Mouse (Mus musculus): ENCODE measurements around the gene Upk2. TPM values are rescaled to one million over a fixed set of nuclear protein-coding genes. Genes with fewer than 3 reads are reported as not detected.

Gene Upk2
- polyA plus RNA-seq, 1 experiment, result 7.3 TPM

DNA sequence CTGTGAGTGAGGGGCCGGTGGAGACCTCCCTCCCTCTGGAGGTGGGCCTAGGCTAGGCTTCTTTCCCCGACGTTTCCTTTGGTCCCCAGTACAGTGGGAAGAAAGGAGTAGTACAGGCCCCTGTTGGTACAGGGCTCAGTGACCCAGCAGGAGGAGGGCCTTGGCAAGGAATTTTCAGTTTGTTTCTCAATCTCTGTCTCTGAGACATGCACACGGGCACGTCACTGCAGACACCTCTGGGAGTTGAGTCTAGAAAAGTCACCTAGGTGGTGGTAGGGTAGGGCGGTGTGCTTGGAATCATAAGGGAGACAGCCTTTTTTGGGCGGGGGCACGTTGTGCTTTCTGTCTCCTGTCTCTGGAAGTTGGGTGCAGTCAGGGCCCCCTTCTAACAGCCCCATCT lies 33.6 kb upstream of the Upk2 start:
- no peak for DNase-seq (ENCODE audit: low read depth)

DNA sequence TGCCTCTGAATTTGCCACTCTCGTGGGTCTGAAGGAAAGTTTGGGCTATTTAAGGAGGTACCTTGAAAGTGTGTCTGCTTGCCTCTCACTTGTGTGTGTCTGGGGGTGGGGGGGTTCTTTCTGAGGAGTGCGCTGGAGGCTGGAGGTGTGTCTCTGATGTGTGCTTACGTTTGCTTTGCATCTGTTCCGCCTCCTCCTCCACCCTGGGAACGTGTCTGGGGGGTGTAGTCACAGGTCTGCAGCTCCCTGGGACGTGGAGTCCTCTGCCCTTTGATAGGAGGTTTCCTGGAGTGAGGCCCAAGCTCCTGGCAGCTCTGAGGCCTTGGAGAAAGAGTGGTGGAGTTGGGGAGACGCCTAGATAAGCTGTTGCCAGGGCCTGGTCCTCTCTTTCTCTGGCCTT lies 32.7 kb upstream of the Upk2 start:
- no peak for DNase-seq (ENCODE audit: low read depth)

DNA sequence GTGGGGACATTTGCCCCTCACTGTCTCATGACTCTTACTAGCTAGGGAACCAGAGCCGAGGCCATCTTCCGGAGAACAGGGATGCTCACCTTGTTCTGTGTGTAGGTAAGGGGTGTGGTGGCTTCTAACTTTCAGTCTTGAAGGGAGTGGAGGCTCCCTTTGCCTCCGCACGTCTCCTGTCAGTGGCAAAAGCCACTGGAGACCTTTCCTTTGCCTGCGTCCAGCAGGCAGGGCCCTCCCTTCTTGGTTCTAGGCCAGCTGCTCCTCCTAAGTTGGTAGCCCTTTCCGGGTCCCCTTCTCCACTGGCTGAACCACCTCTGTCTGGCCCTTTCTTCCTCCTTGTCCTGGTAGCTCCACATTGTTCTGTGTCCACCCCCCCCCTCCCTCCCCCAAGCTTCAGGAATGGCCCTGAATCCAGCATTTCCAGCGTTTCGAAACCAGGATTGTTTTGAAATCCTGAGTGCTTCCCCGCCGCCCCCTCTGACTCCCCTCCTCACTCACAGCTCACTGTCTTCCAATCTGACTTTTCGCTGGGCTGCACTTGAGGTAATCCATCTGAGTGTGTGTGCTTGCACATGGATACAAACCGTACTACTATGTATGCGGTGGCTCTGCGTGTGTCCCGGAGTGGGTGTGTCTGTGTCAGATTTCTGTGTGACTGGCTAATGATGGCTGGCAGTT lies 32.1 kb upstream of the Upk2 start:
- DNase-seq (ENCODE audit: low read depth), result no peak

DNA sequence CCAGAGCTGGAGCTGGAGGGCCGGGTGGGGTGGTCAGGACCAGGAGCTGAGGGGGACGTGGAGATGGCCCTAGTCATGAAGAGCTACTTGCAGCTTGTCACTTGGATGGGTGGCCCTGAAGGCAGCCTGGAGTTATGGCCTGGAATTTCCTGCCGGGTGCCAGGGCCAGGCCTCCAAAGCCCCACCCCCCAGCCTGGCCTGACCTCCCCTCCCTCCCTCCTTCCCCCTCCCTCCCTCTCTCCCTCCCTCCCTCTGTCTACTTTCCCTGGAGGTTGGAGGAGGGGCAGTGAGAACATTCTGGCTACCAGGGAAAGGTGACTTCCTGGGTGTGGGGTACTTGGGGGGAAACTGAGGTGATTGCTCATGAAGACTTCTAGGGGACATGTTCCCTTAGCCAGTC lies 31.6 kb upstream of the Upk2 start:
- no peak for DNase-seq (ENCODE audit: low read depth)

DNA sequence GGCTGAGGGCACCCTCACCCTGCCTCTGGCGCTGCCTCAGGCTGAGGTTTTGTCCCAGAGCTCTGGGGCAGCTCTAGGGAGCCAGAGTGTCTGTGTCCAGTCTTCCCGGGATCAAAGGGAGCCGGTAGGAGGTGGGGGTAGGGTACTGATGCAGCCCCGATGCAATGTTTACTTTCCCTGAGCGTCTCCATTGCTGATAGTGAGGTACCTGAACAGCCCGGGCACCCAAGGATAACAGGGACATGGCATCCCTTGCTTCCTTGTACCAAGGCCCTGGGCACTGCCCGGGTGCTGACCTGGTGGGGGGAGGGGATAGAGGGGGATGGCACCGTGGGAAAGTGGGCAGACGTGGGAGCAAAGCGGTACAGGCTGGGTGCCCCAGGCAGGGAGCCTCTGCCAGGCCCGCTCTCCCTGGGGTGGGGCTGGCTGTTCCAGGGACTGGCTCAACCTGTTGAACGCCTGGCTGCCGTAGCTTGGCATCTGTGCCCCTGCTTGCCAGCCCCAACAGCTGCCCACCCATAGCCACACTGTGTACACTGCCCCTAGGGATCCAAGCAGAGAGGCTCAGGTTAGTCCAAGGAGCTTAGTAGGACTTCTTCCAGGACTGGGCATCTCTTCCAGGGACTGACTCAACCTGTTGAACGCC lies 30.9 kb upstream of the Upk2 start:
- no peak for DNase-seq (ENCODE audit: low read depth)

DNA sequence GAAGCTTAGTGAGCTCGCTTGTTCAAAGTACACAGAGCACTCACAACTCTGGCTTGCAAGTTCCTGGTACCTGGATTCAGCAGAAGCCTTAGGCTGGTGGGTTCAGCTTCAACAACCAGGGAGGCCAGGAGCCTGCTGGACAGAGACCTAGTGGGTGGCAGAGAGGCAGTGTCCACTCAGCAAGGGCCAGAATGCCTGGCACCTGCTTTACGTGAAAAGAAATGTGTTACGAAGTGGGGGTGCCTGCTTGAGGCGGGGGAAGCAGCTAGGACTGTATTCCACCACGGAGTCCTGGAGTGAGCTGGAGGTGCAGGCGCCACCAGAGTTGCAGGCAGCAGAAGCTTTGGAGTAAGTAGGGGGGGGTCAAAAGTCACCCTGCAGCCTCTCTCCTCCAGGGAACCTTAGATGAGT lies 30.3 kb upstream of the Upk2 start:
- DNase-seq (ENCODE audit: low read depth), result no peak

DNA sequence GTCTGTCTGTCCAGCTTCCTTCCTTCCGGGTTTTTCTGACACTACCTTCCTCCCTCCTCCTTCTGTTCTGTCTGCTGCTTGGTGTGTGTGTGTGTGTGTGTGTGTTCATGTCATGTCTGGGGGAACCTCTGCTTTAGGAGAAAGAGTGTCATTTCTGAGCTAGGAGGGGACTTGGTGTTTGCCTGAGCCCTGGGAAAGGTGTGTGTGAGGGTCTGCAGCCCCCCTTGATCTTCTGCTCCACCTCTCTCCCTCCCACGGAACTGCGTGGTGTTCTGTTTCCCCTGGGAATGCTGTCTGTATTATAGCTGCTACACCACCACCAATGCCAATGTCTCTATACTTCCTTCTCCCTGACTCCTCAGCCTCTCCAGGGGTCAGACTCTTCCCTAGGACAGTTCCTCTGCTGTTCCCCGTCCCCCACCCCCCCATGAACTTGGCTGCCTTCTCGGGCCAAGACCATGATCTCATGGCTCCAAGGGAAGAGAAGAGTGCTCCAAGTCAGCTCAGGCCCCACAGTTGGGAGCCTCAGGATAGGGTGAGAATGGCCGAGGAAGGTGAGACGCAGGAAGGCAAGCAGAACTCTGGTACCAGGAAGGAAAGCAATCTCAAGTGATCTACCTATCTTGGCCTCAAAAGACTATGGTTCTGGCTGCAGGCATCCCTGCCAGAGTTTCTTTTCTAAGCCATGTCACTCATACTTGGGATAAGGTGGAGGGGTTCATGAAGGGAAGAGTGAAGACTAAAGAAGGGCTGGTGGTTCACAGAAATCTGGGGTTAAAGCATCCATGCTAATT lies 29.7 kb upstream of the Upk2 start:
- DNase-seq (ENCODE audit: low read depth), result no peak

DNA sequence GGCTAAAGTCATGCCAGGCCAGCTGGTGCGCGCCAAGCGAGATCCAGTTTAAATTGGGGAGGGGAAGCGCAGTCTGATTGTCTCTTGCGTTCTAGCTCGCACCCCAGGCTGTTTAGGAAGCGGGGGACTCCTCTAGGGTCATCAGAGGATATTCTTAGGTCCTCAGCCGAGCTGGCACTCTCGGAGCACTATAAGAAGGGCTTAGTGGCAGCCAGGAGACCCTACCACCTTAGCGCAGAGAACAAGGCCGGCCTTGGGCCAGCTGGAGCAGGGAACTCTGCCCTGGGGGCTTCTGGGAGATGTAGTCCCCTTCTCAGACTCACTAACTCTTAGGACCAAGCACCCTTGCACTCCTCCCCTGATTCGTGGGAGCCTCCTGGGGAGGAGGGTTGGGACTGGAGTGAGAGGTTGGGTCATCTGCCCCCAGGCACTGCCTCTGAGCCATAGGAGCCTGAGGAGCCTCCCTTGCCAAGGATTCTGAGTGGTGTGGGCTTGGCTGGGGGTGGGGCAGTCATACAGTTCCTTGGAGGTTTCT lies 28.8 kb upstream of the Upk2 start:
- DNase-seq (ENCODE audit: low read depth), result no peak

DNA sequence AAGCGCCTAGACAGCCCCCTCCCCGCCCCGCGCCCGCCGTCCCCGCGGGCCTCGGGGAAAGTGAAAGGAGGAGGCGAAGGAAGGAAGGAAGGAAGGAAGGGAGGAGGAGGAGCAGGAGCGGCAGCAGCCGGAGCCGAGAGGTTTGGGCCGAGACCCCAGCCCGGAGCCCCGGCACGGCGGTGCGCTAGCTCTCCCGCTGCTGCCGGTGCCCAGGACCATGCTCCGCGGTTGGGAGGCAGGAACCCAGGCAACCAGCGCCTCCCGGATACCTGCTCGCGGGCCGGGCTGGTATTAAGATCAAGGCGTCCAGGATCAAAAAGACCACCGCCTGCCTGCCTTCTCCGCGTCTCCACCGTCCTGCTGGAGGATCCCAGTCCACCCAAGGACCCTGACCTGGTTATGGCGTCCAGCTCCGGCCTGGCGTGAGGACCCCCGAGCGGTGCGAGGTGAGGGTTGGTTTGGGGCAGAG lies 28.3 kb upstream of the Upk2 start:
- no peak for DNase-seq (ENCODE audit: low read depth)

DNA sequence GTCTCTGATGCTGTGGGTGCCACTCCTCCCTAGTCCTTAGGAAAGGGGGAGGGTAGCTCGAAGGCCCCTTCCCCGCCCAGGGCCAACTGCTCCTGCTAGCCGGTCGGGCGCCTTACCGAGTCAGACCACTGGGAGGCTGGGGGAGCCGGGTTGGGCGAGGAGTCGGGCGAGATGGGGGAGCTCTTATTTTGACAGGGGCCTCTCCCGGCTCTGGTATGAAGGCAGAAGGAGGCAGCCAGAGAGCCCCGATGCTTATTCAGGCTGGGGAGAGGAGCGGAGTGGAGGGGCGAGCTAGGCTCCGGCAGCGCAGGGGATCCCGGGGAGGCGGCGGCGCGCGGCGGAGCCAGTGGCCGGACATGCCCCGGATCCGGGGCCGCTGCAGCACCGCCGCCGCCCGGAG lies 27.8 kb upstream of the Upk2 start, which contains the start of gene Bcl9l:
TSS of gene Bcl9l (plus strand) at position 274 of the 400 bp plus-strand sequence.
- DNase-seq (ENCODE audit: low read depth), result no peak

DNA sequence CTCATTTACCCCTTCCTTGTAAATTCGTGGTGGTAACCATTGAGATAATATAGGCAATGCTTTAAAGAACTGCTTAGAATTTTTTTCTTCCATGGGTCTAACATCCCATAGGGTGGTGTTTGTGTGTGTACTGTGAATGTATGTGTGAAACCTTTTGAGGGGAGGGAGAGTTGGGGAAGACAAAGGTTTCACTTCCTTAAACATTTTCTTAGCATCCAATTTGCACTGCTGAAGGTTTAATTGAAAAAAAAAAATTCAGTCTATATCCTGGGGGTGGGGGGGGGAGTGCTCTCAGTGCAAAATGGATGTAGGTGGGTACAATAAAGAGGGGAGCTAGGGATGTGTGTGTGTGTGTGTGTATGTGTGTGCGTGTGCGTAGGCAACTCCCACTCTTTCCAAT lies 27.3 kb upstream of the Upk2 start:
- DNase-seq (ENCODE audit: low read depth), result no peak

DNA sequence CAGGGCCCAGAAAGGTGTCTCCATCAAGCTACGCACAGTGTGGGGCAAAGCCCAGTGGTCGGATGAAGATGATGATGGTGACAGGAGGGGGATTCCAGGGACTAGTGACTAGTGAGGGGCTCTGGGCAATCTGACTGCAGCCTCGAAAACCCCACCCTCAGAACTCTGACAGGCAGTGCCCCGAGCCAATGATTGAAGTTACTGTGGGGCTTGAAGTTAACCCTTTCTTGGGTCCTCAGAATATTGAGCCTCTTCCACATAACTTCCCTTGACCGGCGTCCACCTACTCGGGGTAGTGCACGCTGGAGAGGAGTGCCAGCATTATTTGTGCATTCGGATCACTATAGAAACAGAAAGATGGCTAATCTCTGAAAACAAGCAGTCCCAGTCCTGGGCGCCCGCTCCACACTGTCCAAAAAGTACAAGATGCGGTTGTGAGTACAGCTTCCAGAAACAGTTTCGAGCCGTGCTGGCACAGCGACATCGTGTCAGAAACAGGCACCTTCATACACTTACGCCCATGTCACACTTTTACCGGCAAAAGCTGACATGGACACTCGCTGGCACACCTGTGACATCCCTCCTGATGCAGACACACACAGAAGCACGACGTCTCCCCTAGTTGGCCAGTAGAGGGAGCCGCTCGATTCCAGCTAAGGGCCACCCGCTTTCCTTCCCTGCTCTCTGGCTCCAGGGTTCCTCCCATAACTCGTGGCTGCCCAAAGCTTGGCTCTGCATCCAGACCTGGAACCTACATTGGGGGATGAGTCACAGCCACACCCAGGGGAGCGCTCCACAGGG lies 25.1 kb upstream of the Upk2 start:
- no peak for DNase-seq (ENCODE audit: low read depth)

DNA sequence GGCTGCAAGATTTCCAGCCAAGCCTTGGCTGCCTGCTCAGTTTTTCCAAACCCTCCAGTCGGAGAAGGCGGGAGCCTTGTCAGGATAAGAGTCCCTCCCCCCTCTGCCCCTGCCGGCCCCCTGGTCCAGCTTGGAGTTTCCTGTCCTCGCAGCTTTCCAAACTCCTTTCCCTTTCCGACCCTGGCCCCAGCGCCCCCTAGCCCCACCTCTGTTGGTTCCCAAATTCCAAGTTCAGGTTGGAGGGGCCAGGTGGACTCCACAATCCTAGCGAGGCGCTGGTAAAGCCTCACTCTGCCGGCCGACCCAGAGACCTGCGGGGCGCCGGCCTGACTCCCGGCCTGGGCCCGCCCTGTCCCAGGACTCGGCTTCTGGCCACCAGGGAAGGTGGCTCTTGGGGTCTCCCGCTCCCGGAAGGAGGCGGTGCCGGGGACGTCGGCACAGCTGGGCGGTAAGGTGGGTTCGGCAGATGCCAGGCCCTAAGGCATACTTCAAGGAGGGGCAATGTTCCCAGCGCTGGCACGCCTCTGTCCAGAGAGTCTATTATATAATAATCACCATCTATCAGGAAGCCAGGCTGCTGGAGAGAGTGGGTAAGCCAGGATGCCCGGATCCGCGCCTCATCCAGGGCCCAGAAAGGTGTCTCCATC lies 24.3 kb upstream of the Upk2 start:
- no peak for DNase-seq (ENCODE audit: low read depth)

DNA sequence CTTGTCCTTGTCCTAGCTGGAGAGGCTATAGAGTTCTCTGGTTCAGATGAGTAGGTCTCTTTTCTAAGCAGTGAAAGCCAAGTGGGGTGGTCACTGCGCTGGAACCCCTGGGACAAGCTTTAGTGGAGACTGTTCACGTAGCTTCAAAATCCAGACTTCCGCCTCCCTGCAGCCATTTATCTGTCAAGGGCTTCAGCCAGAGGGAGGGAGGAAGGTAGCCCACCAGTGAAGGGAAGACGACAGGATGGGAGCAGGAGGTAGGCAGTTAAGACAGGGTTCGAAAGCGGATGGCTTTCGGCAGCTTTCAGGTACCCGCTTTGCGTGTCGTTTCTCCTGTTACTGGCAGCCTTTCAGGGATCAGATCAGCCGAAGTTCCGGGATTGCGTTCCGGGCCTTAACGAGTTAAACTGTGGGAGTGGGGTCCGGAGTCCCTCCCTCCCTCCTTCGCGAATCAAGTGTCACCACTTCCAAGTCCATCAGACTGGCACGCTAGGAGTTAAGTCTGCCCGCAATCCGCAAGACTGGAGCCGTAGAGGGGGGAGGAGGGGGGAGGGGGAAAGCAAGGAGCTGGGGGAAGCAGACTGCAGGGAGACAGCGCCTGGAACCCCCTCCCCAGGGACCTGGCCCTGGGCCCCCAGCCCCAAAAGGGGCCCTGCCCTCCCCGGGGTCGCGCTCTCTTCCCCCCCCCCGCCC lies 23.6 kb upstream of the Upk2 start:
- DNase-seq (ENCODE audit: low read depth), result no peak

DNA sequence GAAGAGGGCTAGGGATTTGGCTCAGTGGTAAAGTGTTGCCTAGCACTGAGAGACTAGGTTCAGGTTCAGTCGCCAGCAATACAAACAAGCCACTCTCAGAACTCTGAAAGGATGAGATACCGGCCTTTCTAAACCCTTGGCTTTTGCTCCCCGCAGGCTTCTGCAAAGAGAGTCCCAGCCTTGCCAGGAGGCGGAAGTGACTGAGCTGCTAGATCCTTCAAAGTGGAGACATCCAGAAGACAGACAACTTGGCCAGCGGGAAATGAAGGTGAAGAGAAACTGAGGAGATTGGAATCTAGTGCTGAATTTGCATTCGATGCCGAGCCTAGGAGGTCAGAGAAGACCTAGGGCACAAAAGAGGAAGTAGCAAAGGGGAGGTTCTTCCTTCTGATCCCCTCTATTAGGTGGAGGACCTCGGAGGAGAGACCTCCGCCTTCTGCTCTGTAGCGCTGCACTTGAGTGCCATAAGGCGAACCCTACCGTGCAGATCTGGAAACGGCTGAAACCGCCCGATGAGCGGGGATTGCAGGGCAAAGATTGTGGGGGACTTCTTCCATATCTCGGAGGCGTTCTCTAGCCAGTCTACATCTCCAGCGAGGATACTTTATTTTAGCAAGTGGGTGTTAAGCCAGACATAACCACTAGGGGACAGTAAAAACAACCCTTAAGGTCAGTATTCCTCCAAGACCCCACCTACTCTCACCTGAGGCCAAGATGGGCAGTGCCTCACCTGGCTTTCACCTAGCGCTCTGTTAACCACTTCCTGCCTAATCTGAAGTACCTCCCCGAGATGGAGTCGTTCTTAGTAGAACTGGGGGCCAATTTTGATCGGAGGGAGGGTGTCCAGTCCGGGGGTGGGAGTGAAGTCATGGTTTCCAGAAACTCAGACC lies 22.8 kb upstream of the Upk2 start:
- DNase-seq (ENCODE audit: low read depth), result no peak

DNA sequence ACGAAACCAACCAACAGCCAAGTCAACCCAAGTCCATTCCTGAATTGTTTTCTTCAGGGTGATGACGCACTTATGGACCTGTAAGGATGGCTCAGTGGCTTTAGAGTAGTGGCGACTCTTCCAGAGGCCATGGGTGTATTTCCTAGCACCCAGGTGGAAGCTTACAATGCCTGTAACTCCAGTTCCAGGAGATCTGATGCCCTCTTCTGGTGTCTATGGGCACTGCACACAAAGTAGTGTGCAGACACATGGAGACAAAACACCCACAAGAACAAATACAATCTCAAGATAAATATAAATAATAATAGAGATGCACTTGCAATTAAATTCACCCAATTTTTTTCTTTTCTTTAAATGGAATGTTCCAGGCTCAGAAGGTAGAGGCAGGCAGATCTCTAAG lies 21.2 kb upstream of the Upk2 start:
- no peak for DNase-seq (ENCODE audit: low read depth)

DNA sequence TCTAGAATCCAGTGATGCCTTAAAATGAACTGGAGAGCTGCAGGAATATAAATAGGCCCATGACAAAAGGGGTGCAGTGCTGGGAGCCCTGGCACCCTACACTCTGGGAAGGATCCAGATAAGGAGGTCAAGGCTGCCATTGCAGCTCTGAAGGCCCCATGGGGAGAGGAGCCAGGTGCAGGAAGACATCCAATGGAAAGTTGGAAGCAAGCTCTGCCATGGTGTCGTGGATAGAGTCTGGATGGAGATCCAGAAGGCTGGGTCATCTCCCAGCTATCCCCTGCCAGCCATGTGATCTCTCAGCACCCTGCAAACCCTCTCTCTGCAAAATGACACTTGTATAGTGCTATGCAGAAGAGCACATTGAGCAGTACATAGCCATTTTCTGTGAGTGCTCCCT lies 19.6 kb upstream of the Upk2 start:
- DNase-seq (ENCODE audit: low read depth), result no peak

DNA sequence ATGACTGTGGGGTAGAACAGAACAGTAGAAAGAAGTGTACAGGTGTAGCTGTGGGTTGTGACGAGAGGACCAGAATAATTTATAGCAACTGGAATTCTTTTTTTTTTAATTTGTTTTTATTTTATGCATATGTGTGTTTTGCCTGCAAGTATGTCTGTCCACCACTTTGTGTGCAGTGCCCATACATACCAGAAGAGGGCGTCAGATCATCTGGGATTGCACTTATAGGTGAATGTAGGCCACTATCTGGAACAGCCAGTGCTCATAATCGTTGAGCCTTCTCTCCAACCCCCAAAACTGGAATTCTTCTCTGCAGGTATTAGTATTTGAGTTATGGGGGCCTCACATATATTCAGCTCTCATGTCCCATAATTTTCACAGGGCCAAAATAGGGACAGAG lies 18.4 kb upstream of the Upk2 start:
- DNase-seq (ENCODE audit: low read depth), result no peak

DNA sequence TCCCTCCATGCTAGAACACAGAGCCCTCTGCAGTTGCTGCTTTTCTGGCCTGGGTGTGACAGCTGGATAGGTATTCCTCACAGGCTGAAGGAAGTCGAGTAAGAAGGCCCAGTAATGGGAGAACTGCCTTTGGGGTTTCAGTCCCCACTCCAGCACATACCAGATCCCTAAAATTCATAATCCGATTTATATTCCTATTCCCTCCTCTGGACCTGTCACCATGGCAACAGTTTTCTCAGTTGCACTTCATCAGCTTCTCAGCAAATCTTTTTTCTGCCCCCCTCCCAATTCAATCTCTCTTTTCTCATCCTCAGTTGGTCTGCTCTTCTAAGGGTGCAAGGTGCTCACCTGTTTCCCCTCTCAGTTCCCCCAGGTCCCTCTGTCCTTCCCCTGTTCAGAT lies 14.0 kb upstream of the Upk2 start:
- DNase-seq (ENCODE audit: low read depth), result no peak

DNA sequence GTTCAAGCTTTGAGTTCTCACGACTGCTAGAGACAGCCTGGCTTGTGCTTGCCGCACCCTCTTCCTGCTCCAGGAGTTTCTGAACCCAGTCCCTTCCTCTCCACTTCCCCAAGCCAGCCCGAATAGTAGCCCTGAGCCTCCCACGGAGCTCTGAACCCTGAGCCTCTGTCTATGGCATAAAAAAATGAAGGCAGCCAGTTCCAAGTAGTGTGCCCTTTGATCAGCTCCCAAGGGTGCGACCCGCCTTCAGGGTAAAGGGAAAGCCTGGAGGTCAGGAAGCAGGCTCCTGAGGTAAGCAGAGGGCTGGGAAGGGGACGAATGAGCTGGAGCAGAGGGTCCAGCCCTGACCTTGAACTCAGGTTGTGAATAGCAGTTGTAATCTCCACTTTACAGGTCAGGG lies 13.4 kb upstream of the Upk2 start:
- DNase-seq (ENCODE audit: low read depth), result no peak

All from gonadal fat pad, adult 2 months (tissue).